Mouse (Mus musculus) frontal cortex, postnatal 10 days (tissue): ENCODE results near the gene Olfr671.
"Not testable (repeated sequence)": the region's sequence is repeated elsewhere in the genome, so short reads cannot be mapped to it uniquely, and the experiment has no call there.

ENCODE experiments used
- DNase-seq, 2 experiments: peaks; one replicate each; pipeline ENCODE4 v3.0.0; 2022; ENCODE audit warnings: low spot score in 2 of 2, mixed read lengths in 1 of 2

Olfr671 gene

GRCm38 (mm10) chr7:104979026-104979425 is at the start of gene Olfr671:
Olfr671 (minus strand) TSS chr7:104979126.
- no peak for DNase-seq

- no peak for DNase-seq
Observed at GRCm38 (mm10) chr7:105028360-105028759, 49.4 kb upstream of the Olfr671 start, which contains the start of gene Olfr675. Olfr675 (minus strand) TSS chr7:105028460.

DNA sequence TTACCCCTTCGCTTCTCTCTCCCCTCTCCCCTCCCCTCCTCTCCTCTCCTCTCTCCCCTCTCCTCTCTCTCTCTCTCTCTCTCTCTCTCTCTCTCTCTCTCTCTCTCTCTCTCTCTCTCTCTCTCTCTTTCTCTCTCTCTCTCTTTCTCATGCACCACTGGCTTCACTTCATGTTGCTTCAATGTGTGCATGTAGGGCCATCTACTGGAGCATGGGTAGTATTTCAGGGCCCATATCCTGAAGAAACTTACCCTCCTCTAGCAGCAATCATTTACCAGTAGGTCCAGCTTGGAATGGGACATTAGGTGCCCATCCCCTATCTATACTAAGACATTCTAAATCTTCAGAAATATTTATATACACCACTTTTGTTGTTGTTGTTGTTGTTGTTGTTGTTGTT is 43.6 kb upstream of the Olfr671 start:
- no peak for DNase-seq

- no peak for DNase-seq
Observed at GRCm38 (mm10) chr7:105001929-105002328, 23.0 kb upstream of the Olfr671 start, which contains the start of gene Olfr672. Olfr672 (minus strand) TSS chr7:105002029.

DNA sequence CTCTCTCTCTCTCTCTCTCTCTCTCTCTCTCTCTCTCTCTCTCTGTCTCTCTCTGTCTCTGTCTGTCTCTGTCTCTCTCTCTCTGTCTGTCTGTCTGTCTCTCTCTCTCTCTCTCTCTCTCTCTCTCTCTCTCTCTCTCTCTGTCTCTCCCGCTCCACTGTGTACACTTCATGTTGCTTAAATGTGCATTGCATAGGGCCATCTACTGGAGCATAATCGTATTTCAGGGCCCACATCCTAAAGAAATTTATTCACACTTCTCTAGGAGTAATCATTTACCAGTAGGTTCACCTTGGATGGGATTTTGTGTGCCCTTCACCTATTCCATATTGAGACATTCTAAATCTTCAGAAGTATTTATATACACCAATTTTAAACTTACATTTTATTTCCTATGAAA is 6.4 kb downstream of the Olfr671 start:
- not testable (repeated sequence) for DNase-seq

DNA sequence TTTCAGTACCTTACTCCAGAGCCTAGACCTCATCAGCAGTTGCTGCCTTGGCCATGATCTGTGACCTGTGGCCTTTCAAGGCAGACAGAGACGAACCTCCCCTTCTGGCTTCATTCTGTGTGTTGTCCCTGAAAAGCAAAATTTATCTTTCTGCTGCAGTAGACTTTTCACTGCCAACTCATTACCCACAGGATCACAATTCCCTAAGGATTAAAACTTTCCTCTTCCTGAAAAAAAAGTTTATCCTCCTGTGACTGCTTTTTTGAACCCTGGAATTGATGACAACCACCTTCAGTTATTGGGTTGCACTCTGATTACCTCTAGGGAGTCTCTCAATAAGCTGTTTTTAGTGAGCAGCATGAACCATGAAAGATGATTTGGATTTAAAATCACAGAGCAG is 16.4 kb downstream of the Olfr671 start, which contains the start of gene Olfr670:
Gene Olfr670 (minus strand): TSS at position 101 of the 400 bp plus-strand sequence.
- DNase-seq: no peak

- DNase-seq: not testable (repeated sequence)
Observed at GRCm38 (mm10) chr7:104950234-104950633, 28.7 kb downstream of the Olfr671 start.

- DNase-seq: no peak
Observed at GRCm38 (mm10) chr7:104933940-104934339, 45.0 kb downstream of the Olfr671 start, which contains the start of gene Olfr669. Olfr669 (plus strand) TSS chr7:104934240.

GRCm38 (mm10) chr7:104927957-104928356 is 51.0 kb downstream of the Olfr671 start, which contains the start of gene Olfr668:
Olfr668 (minus strand) TSS chr7:104928057.
- no peak for DNase-seq
